Mouse (Mus musculus) stomach, postnatal 0 days (tissue): Measurements from ENCODE around the gene Rbms3.

ENCODE experiments used
- CTCF ChIP-seq: IDR thresholded peaks from 2 replicates; pipeline ENCODE4 v1.5.1; 2016; ENCODE audit warnings: antibody characterized with exemption, low read depth, mild to moderate bottlenecking, moderate library complexity
- EP300 ChIP-seq: optimal IDR thresholded peaks from 2 replicates; pipeline ENCODE3; 2016; ENCODE audit warnings: antibody characterized with exemption

- TF ChIP-seq CTCF: no peak
- TF ChIP-seq EP300: no peak
These were observed 209.7 kb downstream of the Rbms3 start for GRCm38 (mm10) chr9:117419874-117420485.
